Mouse (Mus musculus): ENCODE measurements at regions not wholly inside any gene's neighbourhood (a gene's known extent, or its start where the extent isn't known, plus 50 kb on each side); places are given as distances from the start of the nearest gene placed in this dataset.
A peak's percentile ranks its signal among the peaks of the same experiment; 100 is the strongest.

DNA sequence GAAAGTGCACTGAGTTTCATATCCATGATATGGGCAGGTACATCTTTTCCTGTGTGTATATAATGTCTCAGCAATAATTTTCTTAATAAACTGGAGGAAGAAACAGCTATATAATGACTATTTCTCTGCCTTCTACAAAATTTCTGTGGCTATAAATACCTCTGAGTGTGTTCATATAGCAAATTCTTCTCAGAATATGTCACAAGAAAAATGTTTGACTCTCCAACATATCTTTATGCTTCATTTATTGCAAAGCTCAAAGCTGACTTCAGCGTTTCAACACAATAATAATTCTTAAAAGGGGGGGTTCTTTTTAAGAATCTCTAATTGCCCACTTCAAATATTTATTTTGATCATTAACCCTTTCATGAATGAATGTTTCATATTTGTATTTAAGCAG is 310.0 kb upstream of the Paip1 start:
- no peak for DNase-seq (ENCODE audit: low read depth, low spot score)

DNA sequence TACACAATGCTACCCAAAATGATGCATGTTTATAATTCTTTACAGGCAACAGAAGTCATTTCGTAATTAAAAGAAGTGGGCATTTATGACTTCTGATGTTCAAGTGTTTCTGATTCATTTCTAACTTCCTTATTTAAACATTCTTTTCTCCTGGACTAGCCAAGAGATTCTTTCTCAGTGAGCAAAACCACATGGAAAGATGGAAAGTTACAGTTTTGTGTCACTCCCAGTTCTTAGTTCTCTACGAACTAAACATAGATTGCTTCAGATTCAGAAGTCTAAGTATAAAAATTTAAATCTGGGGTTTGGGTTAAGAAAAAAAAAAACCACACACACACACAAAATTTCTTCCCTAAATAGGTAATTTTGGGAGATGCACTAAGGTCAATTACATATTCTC is 288.0 kb upstream of the Paip1 start:
- no peak for DNase-seq (ENCODE audit: low read depth, low spot score)

DNA sequence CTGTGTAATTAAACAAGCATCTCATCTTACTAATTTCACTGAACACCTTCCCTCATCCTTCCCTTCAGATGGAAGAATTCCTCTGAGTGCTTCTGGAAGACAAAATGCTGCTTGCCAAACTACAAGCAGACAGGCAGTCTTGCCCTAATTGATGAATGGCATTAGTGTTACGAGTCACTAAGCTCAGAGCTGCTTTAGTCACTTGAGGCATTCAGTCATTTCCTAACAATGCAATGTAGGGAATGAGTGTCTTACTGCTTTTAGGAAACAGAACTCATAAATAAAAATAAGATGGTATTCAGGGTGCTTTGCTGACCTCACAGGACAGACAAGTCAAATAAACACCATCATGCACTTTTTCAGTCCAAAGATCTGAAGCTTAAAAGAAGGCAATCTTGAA is 285.1 kb upstream of the Paip1 start:
- DNase-seq (ENCODE audit: low read depth, low spot score) = no peak

DNA sequence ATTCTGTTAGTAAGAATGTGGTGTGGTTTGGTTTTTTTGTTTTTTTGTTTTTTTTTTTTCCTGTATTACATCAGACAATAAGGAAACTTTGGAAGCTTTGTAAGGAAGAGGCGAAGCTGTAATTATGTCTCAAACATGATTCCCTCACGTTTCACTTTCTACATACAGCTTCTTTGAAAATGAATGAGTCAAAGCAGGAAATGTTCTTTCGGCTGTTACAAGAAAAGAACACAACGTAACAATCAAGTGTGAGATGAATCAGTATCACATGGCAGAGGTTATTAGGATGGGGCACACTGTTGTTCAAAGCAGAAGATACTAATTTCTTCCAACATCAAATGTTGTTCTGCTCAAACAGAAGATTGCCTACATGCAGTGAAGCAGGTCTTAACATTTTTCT is 282.7 kb upstream of the Paip1 start:
- DNase-seq (ENCODE audit: low read depth, low spot score) = no peak

DNA sequence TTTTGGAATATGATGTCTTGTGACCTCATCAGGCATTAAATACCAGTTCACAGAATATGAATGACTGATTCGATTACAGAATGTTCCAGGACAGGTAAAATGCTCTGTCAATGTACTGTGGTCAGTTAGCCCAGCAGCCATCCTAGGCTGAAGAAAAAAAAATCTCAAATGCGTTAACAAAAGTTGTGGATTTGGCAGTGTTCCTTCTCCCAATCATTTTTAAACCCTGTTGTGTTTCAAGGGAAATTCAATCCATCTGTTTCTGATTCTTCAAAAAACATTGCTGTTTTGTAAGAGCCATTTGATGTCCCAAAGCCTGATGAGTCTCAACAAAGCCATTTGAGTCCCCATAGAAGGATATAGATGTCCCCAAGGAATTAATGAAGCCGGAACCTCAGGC is 280.7 kb upstream of the Paip1 start:
- DNase-seq (ENCODE audit: low read depth, low spot score) = no peak

DNA sequence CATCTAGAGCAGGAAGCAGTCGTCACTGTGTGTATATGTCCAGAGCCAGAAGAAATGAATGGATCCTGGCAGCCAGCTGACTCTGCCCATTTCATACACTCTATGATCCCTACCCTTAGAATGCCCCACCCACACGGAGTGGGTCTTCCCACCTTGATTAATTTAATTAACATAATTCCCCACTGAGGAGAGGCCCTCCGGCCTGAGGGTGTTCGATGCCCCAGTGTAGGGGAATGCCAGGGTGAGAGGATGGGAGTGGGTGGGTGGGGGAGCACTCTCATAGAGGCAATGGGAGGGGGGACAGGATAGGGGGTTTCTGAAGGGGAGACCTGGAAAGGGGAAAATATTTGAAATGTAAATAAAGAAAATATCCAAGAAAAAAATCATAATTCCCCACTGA is 279.3 kb upstream of the Paip1 start:
- DNase-seq (ENCODE audit: low read depth, low spot score) = no peak

DNA sequence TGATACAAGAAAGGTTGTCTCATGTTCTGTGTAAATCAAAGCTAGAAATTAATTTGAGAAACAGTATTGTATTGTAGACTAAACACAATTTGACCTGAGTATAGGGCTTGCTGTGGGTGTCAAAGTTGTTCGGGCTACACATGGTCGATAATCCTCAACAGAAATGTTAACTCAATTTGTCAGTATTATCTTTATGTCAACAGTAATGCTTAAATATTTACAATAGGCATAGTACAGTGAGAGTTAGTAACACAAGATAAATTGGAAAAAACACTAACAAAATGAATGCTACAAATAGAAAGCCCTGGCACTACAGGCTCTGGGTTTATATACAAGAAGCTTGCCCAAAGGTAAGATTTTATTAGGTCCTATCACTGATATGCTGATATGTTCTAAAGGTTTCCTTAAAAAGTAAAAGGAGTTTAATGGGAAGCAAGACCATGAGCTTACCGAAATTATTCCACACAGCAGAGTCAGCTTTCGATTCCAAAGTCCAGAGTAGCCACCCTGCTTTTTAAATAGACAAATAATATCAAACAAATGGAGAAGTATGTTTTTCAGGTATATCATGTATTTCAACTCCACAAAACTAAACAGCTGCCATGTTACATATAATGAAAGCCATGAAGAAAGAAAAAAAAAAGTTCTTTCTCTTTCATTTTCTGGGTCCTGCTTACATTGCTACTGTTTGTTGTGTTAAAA is 277.4 kb upstream of the Paip1 start:
- no peak for DNase-seq (ENCODE audit: low read depth, low spot score)

DNA sequence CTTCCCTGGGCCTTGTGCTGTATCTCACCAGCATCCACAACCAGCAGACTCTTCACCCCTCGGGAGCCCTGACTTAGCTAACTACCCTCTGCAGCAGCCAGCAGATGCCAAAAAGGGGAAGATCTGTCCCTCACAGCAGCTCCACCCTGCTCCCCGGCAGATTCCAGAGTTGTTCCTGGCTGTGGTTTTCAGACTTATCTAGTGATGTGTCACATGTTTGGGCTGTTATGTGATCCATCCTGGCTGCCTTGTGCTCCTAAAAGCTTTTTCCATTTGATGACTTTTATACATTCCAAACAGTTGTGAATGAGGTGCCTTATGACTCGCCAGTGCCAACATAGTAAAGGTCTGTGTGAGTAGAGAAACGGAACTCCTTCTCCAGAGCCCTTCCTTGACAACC is 250.6 kb upstream of the Paip1 start:
- no peak for DNase-seq (ENCODE audit: low read depth, low spot score)

DNA sequence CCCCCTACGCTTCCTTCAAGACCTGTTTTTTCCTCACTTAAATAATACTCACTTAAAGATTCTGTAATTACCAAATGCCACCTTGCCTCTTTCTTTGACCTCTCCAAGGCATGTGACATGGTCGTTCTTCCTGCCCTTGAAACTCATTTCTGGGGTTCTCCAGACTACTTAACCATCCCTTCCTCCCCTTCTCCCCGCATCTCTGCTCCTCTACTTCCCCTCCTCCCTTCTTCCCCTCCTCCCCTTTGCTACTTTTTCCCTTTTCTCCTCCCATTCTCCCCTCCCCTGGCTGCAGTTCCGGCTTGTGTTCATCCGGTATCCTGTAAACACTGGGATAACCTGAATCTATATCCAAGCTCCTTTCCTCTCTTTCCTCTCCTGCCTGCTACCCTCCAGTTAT is 250.2 kb upstream of the Paip1 start:
- DNase-seq (ENCODE audit: low read depth, low spot score) = no peak

DNA sequence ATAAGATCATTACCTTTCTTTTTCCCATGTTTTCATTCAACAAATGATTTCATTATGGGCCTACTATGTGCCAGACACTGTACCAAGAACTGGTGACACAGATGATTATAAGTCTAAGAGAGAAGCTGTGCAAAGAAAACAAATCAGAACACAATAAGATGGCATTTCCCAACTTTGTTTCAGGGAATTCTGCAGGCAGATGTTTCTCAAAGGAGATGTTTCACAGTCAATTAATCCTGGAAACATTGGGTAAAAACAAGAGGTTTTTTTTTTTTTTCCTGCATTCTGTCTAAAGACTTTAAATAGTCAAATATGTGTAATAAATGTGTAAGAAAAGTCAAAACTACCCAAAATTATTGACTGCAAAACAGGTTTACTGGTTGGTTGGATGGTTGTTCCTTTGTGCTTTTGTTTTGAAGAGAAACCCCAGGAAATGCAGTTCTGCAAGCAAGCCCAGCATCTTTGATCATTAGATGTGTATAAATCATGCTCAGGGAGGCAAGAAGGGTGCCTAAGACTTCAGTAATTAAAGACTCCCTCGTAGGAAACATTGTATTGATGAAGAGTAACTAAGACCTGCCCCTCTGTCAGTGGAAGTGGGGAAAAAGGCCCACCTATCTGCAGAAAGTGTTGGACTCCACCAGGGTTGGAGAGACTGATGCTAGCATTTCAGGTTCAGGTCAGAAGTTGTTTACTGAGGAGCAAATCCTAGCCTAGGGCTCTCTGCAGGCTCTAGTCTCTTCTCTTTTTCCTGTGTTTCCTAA is 249.1 kb upstream of the Paip1 start:
- no peak for DNase-seq (ENCODE audit: low read depth, low spot score)

DNA sequence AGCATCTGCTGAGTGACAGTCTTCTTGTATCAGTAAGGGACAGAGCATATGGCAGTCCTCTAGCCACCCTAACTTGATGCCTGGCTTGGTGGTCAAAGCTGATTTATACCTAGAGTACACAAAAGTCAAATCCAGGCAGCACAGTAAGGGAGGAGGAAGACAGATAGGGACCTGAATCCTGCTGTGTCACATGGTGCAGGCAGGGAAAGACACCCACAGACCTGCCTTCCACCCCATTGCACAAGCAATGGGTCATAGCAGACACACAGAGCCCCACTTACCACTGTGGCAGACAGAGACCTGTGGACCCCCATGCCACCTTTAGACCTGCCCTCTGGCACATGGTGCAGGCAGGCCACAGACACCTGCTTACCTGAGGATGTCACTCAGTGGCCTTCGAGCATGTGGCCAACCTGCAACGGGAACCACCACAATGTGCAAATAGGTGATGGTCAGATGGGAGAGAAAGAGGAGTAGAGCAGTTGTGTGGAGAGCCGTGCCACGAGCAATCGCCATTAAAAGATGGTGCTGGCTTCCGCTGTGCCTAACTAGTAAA is 244.0 kb upstream of the Paip1 start:
- DNase-seq (ENCODE audit: low read depth, low spot score) = no peak

DNA sequence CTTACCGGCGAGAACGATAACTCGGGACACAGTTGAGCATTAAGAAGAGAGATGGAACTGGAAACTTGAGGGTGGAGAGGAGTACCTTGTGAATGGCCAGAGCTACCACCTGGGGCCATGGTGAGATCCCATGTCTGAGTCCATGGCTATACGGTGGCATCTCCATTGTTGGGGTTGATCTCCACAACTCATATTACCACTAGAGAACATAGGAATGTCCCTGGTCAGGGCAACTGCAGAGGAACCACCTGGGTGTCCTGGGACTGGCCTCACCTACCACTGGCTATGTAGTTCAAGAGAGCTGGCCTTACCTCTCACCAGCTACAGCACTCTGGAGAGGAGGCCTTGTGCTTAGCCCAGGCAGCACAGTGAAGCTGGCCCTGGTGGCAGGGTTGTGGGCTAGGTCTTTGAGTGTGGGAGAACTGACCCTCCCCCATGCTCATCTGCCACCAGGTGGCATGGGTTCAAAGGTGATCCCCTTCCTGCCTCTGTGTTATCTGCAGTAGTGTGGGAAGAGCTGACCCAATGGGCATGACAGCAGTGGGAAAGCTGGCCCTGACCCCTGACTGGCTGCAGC is 242.7 kb upstream of the Paip1 start:
- DNase-seq (ENCODE audit: low read depth, low spot score) = no peak

DNA sequence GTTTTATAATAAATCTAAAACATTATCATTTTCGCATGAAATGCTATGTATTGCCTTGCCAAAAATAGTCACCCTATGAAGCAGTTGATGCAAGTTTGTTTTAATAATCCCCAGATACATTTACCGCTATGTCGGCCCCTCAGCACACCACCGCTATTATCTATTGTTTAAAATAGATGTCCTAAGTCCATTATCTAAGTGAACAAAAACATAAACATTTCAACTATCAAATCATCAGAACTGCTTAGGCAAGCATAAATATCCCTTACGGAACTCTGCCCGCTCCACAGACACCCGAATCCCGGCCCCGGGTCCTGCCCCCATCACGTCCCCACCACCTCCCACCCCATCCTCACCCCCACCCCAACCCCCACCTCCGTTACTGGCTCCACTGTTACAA is 196.8 kb upstream of the Paip1 start:
- no peak for DNase-seq (ENCODE audit: low read depth, low spot score)

DNA sequence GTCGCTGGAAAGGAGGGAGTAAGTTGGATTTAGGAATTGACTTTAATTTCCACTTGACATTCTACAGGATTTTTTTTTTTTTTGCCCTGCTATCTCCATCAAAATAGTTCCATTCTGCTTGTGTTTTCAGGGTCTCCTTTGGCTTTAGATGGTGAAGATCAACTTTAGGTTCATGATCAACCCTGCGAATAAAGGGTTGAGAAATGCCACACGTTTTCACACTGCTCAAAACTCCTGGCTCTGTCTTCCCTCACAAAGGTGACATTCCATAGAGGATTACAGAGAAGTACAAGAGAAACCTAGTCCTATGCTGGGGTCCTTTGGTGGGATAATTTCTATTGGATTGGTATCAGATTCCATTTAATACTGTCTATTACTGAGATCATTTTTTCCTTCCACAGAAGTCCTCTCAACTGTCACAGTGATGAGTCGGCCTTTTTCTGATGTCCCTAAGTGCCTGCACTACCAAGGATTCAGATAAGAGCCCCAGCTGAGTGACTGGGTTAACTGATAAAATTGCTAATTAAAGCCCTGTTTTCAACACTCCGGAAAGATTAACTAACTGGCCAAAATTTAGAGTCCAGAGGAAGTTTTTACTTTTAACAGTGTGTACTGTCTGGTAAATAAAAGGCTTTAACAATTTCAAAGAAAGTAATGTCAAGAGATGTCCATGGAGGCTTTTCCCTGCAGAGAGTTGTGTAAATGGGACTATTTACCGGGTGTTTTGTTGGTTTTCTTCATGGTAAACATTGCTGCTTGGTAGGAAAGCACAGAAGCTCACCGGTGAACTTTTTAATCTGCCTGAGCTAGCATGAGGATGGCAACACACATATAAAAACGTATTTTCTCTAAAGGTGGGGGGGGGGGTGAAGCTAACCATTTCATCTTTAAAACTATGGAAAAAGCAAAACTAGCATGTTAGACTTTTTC is 196.0 kb upstream of the Paip1 start:
- DNase-seq (ENCODE audit: low read depth, low spot score) = no peak

DNA sequence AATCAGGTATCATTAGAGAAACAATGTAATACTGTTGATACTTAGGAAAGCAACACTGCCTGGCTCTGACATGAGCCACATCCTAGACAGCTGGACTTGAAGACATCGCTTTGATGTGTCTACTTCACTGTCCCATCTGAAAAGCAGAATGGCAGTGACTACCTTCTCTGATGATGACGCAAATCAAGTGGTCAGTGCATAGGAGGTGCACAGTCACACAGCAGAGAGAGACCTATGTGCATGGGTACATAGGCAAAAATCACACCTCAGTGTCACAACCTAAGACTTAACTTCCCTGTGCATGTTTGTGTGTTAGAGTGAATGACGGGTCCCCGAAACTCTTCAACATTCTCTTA is 195.4 kb upstream of the Paip1 start:
- no peak for DNase-seq (ENCODE audit: low read depth, low spot score)

DNA sequence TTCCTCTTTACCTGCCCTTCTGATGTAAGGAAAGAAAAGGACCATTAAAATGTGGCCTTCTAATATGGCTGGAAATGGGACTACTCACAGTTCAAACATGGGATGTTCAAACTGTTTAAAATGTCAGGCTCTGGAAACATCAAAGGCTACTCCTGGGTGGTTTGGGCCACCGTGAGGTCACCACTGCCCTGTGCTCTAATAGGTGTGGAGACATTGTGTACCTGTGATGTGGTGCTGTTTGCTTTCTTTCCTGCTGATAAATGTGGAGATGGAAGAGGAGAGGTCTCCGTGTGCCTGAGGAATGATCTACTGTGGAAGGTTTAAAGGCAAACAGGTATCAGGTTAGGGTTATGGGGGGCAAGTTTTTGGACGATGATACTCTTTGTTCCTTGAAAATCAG is 194.5 kb upstream of the Paip1 start:
- DNase-seq (ENCODE audit: low read depth, low spot score) = no peak

DNA sequence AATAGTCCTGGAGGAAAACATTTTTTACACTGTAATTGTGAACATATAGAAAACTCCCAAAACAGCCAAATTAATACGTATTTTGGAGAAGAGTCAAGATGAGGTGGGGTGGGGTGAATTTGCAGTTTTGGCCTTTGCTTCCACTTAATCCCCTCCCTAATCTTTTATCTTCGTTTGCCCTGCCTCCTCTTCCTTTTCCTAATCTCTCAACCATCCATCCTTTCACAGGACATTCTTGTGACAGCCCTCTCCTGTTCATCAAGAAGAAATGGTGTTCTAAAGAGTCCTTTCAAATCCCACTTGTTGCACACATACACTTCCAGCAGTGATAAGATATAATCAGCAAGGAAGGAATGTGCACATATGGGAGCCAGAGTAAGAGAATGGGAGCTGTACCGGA is 186.0 kb upstream of the Paip1 start:
- no peak for DNase-seq (ENCODE audit: low read depth, low spot score)

DNA sequence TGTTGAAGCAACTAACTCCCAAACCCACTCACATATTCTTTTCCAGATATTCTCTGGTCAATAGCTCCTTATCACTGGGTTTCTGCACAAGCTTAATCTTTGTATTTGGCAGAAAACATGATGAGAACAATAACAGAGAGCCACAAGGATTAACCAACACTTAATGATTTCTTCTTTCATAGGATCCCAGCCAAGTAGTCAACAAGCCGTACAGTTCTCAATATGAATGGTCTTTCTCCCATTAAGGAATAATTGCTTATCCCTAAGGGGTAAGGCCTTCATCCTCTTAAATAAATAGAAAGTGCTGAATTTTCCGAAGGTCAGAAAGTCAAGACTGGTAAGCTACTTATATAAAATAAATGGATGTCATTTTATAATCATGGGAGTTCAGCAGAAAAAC is 181.3 kb upstream of the Paip1 start:
- DNase-seq (ENCODE audit: low read depth, low spot score) = no peak

DNA sequence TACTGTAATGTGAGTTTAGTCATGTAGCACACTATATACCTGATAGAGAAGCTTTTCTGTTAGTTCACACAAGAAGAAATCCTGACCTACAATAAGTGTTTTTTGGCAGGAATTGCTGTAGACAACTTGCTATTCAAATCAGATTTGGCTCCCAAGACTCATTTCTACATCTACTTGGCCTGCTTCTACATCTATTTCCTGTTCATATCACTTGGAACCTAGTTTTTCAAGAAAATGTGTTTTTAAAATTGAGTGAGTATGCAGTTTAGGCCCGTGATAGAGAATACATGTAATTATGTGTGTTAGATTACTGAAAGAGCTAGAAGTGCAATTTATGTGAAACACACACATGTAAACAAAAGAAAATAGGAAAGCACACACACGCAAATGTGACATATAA is 176.4 kb upstream of the Paip1 start:
- no peak for DNase-seq (ENCODE audit: low read depth, low spot score)

DNA sequence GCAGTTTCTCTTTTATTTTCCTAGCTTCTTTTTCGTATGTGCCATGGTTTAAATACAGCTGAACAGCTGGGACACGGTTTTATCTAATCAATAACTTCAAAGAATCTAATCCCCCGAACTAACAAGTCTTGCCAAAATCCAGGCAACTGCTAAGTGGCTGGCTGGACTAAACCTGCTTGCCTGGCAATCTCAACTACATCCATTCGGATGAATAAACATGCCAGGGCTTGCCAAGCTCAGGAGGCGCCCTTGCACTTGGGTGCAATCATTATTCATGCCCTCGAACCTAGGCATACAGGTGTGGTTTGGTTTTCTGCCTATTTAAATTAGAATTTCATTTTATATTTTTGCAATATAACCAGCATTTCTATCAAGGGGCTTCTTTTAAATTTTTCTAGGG is 172.1 kb upstream of the Paip1 start:
- no peak for DNase-seq (ENCODE audit: low read depth, low spot score)

DNA sequence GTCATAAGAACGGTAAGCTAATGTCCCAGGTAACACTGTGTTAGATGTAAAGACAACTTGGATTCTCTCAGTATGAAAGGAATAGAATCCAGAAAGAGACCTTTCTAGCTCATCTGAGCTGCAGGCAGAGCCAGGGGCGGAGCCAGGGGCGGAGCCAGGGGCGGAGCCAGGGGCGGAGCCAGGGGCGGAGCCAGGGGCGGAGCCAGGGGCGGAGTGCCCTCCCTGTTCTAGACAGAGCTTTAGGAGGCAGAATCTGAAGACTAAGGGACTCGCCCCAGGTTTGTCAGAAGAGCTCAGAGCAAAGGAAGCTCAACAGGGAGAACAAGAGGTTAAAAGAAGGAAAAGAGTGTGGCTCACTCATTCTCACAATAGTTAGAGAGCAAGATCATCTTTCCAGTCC is 169.9 kb upstream of the Paip1 start:
- peak; percentile 72 for DNase-seq (ENCODE audit: low read depth, low spot score)

DNA sequence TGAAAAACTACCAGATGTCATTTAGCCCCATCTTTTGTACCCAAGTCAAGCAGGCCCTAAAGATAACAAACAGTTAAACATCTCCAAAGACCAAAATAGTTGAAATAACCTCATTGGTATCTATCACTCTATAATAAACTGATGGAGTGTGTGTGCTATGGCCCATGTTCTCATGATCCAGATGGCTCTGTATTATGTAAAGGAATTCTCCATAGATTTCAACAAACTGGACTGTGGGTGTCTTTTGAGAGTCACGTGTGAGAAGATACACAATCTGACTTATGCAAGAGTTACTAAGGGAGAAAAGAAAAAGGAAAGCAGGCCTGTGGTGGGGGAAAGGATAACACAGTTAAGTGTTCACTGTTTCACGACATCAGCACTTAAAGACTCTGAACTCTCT is 164.8 kb upstream of the Paip1 start:
- DNase-seq (ENCODE audit: low read depth, low spot score) = no peak
